Mouse (Mus musculus) limb, embryonic 14.5 days (tissue): ENCODE measurements at regions not wholly inside any gene's neighbourhood (a gene's known extent, or its start where the extent isn't known, plus 50 kb on each side); places are given as distances from the start of the nearest gene placed in this dataset.

Experiments used
- ATAC-seq: fragments of 200-750 bp; cut with Nextera tagmentation; 2 replicates; pipeline ENCODE4 v1.8.0; 2017; ENCODE audit warnings: low read depth, moderate number of reproducible peaks, moderate TSS enrichment; ENCODE audit not compliant: low FRiP score
- DNase-seq: peaks from one replicate; pipeline ENCODE4 v3.0.0-alpha.2; 2015; ENCODE audit warnings: low spot score
- H3K27ac ChIP-seq: fragments of 300-500 bp; sonication (generic); replicated peaks from 2 replicates; pipeline ENCODE4 v1.5.1; 2014; ENCODE audit warnings: low read depth, mild to moderate bottlenecking, low read length, moderate library complexity, mixed read lengths
- H3K27me3 ChIP-seq: fragments of 300-500 bp; sonication (generic); 2 replicates; pipeline ENCODE4 v1.6.1; 2014; ENCODE audit warnings: low read length, mixed read lengths; ENCODE audit not compliant: control insufficient read depth, insufficient read depth
- H3K36me3 ChIP-seq: fragments of 300-500 bp; sonication (generic); 2 replicates; pipeline ENCODE4 v1.6.1; 2014; ENCODE audit warnings: mild to moderate bottlenecking, low read length, moderate library complexity, mixed read lengths; ENCODE audit not compliant: control insufficient read depth, insufficient read depth
- H3K4me1 ChIP-seq: fragments of 300-500 bp; sonication (generic); 2 replicates; pipeline ENCODE4 v1.6.1; 2014; ENCODE audit warnings: antibody characterized with exemption, low read length, mixed read lengths; ENCODE audit not compliant: control insufficient read depth, insufficient read depth
- H3K4me2 ChIP-seq: fragments of 300-500 bp; sonication (generic); replicated peaks from 2 replicates; pipeline ENCODE4 v1.6.1; 2014; ENCODE audit warnings: low read depth, mild to moderate bottlenecking, low read length, moderate library complexity; ENCODE audit not compliant: severe bottlenecking
- H3K4me3 ChIP-seq: fragments of 300-500 bp; sonication (generic); replicated peaks from 2 replicates; pipeline ENCODE4 v1.5.1; 2014; ENCODE audit warnings: low read length
- H3K9ac ChIP-seq: fragments of 300-500 bp; sonication (generic); 2 replicates; pipeline ENCODE4 v1.6.1; 2014; ENCODE audit warnings: mild to moderate bottlenecking, low read depth, low read length, moderate library complexity; ENCODE audit not compliant: severe bottlenecking
- H3K9me3 ChIP-seq: fragments of 300-500 bp; sonication (generic); 2 replicates; pipeline ENCODE4 v1.6.1; 2016; ENCODE audit warnings: low read length; ENCODE audit not compliant: control insufficient read depth
- POLR2A ChIP-seq: fragments of 200-500 bp; IDR thresholded peaks from 2 replicates; pipeline ENCODE4 v1.8.0; 2012; ENCODE audit warnings: inconsistent platforms, mild to moderate bottlenecking, moderate library complexity, borderline replicate concordance; ENCODE audit not compliant: insufficient read depth, insufficient read length; ENCODE audit errors: extremely low read depth
- WGBS: fragments of 180-500 bp; shearing (Covaris S2); extraction: QIAGEN DNeasy Blood & Tissue Kit; methylation state at CpG from one replicate; pipeline ENCODE4 v1.1.7; 2014; 5-methylcytosine and 5-hydroxymethylcytosine counted together

GRCm38 (mm10) chr15:25482586-25482985 lies 69.0 kb upstream of the Basp1 start:
- no peak overlapping the region for H3K27ac ChIP-seq
- H3K4me1 ChIP-seq, result peaks cover 4% of the 10 kb centered on the region; the same call in 1 of the 2 replicates
- H3K4me2 ChIP-seq, result no peak overlapping the region
- no peaks in the 10 kb centered on the region for H3K36me3 ChIP-seq
- no peak for ATAC-seq
- H3K4me3 ChIP-seq, result no peak overlapping the region
- DNase-seq, result no peak
- H3K27me3 ChIP-seq, result no peaks in the 10 kb centered on the region
- WGBS, result 75% methylated on average over 3 of the region's 3 CpGs
- H3K9me3 ChIP-seq, result no peaks in the 10 kb centered on the region
- no peak for TF ChIP-seq POLR2A
- no peak overlapping the region for H3K9ac ChIP-seq

GRCm38 (mm10) chr15:25485372-25485771 lies 71.8 kb upstream of the Basp1 start:
- no peak for TF ChIP-seq POLR2A
- H3K27me3 ChIP-seq, result no peaks in the 10 kb centered on the region
- no peak for DNase-seq
- H3K9me3 ChIP-seq, result no peaks in the 10 kb centered on the region
- H3K4me3 ChIP-seq, result no peak overlapping the region
- H3K36me3 ChIP-seq, result no peaks in the 10 kb centered on the region
- H3K4me1 ChIP-seq, result peaks cover 4% of the 10 kb centered on the region; the same call in 1 of the 2 replicates
- no peak overlapping the region for H3K9ac ChIP-seq
- ATAC-seq, result no peak
- no peak overlapping the region for H3K4me2 ChIP-seq
- WGBS, result 61% methylated on average over 9 of the region's 9 CpGs
- no peak overlapping the region for H3K27ac ChIP-seq

DNA sequence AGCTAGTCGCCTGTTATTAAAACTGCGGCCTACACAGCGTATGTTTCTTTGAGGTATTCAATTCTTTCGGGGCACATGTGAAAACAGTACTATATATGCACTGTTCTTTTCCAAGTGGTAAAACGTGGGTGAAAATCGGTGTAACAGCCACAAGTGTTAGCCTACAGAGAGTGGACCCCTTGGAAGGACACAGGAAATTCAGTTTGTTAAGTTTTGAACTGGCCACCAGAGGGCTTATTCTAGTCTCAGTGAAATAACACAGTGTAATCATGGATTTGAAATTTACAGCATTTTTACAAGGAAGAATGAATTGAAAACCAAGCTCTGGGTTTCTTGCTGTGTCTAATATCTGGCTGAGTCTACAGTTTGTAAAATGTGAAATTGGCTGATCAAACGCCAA lies 72.6 kb upstream of the Basp1 start:
- TF ChIP-seq POLR2A, result no peak
- H3K4me3 ChIP-seq, result no peak overlapping the region
- no peaks in the 10 kb centered on the region for H3K36me3 ChIP-seq
- ATAC-seq, result peak; percentile 65
- no peak overlapping the region for H3K27ac ChIP-seq
- H3K4me1 ChIP-seq, result peaks cover 4% of the 10 kb centered on the region; the same call in 1 of the 2 replicates
- 66% methylated on average over 7 of the region's 7 CpGs for WGBS
- DNase-seq, result peak; percentile 66
- no peaks in the 10 kb centered on the region for H3K27me3 ChIP-seq
- H3K9ac ChIP-seq, result no peak overlapping the region
- H3K9me3 ChIP-seq, result no peaks in the 10 kb centered on the region
- no peak overlapping the region for H3K4me2 ChIP-seq

GRCm38 (mm10) chr15:25489804-25490203 lies 76.2 kb upstream of the Basp1 start:
- ATAC-seq, result no peak

DNA sequence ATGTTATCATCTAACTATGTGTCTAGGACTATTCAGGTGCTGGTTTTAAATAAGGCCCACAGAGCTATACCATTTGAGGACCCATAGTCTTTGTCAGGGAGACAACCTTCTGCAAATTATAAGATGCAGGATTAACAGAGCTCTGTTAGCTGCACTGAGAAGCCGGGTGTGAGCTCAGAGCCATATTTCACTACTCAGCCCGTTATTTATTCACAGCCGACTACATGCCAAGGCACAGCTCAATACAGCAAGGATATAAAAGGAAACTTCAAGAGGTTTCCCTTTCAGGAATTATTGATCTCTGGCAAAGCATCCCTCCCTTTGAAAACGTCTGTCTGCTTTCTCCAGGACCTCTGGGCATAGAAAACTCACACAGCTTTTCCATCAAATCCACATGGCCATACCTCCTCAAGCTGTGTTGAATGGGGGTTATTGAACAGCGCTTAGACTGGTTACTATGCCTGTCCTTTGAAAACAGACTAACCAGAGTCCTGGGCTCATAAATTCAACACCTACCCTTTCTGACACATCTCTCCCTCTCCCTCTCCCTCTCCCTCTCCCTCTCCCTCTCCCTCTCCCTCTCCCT lies 78.7 kb upstream of the Basp1 start:
- no peaks in the 10 kb centered on the region for H3K27me3 ChIP-seq
- DNase-seq, result peak; percentile 17
- no peaks in the 10 kb centered on the region for H3K9me3 ChIP-seq
- no peak for TF ChIP-seq POLR2A
- 0 out of 2 replicates have a peak, but pooled peaks cover 3% of the 10 kb centered on the region for H3K4me1 ChIP-seq
- H3K36me3 ChIP-seq, result no peaks in the 10 kb centered on the region
- 17% methylated on average over 5 of the region's 5 CpGs for WGBS
- no peak overlapping the region for H3K27ac ChIP-seq
- H3K4me3 ChIP-seq, result no peak overlapping the region
- H3K9ac ChIP-seq, result no peak overlapping the region
- no peak for ATAC-seq
- no peak overlapping the region for H3K4me2 ChIP-seq

More at GRCm38 (mm10) chr15:25489804-25490203, 76.2 kb upstream of the Basp1 start:
- WGBS, result 79% methylated on average over 6 of the region's 6 CpGs
- H3K9ac ChIP-seq, result no peak overlapping the region
- DNase-seq, result no peak
- H3K4me1 ChIP-seq, result peaks cover 7% of the 10 kb centered on the region; the same call in 1 of the 2 replicates
- H3K36me3 ChIP-seq, result no peaks in the 10 kb centered on the region
- H3K4me3 ChIP-seq, result no peak overlapping the region
- H3K27ac ChIP-seq, result no peak overlapping the region
- H3K9me3 ChIP-seq, result no peaks in the 10 kb centered on the region
- H3K4me2 ChIP-seq, result no peak overlapping the region
- TF ChIP-seq POLR2A, result no peak
- H3K27me3 ChIP-seq, result no peaks in the 10 kb centered on the region

- Histone ChIP-seq H3K4me2 (no peak overlapping the region), H3K9ac (no peak overlapping the region), H3K36me3 (no peaks in the 10 kb centered on the region), H3K4me1 (0 out of 2 replicates have a peak, but pooled peaks cover 3% of the 10 kb centered on the region), H3K27me3 (no peaks in the 10 kb centered on the region), H3K4me3 (no peak overlapping the region), H3K9me3 (no peaks in the 10 kb centered on the region), H3K27ac (no peak overlapping the region)
- DNase-seq, result no peak
- 56% methylated on average over 8 of the region's 8 CpGs for WGBS
- ATAC-seq, result no peak
- TF ChIP-seq POLR2A, result no peak
Observed at GRCm38 (mm10) chr15:25494687-25495299, 81.2 kb upstream of the Basp1 start.
